Mouse (Mus musculus): ENCODE measurements around the gene Pramel1. TPM values are rescaled to one million over a fixed set of nuclear protein-coding genes. Genes with fewer than 3 reads are reported as not detected.
"Not testable (repeated sequence)": the region's sequence is repeated elsewhere in the genome, so short reads cannot be mapped to it uniquely, and the experiment has no call there.

Pramel1 gene
- not detected in 2 replicates for polyA plus RNA-seq (2014; fragmentation: Nextera tagmentation; extraction: Ambion mirVana)

DNA sequence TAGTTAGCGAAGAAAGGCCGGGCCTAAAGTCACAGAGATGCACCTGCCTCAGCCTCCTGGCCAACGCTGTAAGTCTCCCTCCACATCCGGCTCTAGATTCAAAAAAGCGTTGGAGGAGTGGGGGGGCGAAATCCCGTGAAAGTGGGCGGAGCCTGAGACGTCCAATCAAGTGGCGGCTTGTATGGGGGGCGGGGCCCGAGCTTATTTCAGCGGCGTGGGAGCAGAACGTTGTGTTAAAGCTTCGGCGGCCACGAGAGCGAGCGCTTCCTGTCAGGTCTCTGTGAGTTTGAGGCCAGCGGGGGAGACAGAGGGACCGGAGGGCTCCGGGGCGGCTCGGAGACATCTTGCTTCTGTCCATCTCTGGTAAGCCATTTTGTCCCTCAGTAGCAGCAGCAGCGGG, at the start of gene Pramel1:
Gene Pramel1 (plus strand): TSS at position 248 of the 400 bp plus-strand sequence.
- H3K9me3 ChIP-seq (ENCODE audit: low read depth, low read length), result no peaks in the 10 kb centered on the region
- no peaks in the 10 kb centered on the region for H3K4me1 ChIP-seq (ENCODE audit: insufficient read depth)
- H3K27ac ChIP-seq (ENCODE audit: low read depth), result no peak within 1 kb of the TSS
- WGBS, result 73% methylated on average over 26 of the region's 26 CpGs
- ATAC-seq (ENCODE audit: insufficient read depth), result no peak
- H3K4me2 ChIP-seq, result no peak within 1 kb of the TSS
- no peaks in the 10 kb centered on the region for H3K36me3 ChIP-seq (ENCODE audit: insufficient read depth)
- no peak within 1 kb of the TSS for H3K4me3 ChIP-seq (ENCODE audit: low read depth, low read length)
- no peak for DNase-seq
- no peak within 1 kb of the TSS for H3K9ac ChIP-seq
- no peak for TF ChIP-seq CTCF (IDR thresholded peaks at IDR 0.05; ENCODE audit: low read depth)
- no peaks in the 10 kb centered on the region for H3K27me3 ChIP-seq (ENCODE audit: insufficient read depth, low read length)

DNA sequence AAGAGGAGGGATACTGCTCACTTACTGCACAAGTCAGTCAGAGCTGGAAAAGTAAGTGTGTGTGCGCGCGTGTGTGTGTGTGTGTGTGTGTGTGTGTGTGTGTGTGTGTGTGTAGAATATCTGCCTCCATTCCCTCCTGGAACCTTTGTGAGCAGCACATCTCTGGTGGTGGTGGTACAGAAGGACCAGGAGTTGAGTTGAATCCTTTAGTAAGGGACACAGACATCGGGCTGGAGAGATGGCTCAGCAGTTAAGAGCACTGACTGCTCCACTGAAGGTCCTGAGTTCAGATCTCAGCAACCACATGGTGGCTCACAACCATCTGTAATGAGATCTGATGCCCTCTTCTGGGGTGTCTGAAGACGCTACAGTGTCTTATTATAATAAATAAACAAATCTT, 48.7 kb upstream of the Pramel1 start:
- H3K27ac ChIP-seq (ENCODE audit: low read depth); ATAC-seq (ENCODE audit: insufficient read depth); H3K36me3 ChIP-seq (ENCODE audit: insufficient read depth); H3K9ac ChIP-seq; H3K4me1 ChIP-seq (ENCODE audit: insufficient read depth); H3K4me3 ChIP-seq (ENCODE audit: low read depth, low read length); H3K9me3 ChIP-seq (ENCODE audit: low read depth, low read length); DNase-seq; H3K4me2 ChIP-seq: not testable (repeated sequence)
- peaks cover 32% of the 10 kb centered on the region for H3K27me3 ChIP-seq (ENCODE audit: insufficient read depth, low read length)
- WGBS, result 70% methylated on average over 5 of the region's 5 CpGs

DNA sequence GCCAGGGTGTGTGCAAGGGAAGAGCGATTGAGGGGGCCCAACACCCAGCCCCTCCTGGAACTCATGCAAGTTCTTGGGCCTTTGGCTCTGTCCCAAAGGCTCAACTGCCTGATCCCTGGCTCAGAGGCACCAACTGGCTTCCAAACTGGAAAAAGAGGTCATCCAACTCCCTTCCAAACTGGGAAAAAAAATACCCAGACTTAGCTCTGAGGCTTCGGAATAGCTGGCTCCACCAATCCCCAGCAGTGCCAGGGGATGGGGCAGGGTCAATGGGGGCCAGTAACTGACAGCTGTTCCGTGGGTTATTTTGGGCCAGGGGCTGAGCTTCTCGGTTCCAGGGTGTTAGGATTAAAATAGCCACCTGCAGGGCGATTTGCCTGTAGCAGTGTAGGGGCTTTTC, 45.5 kb upstream of the Pramel1 start:
- 24% methylated on average over 5 of the region's 5 CpGs for WGBS

DNA sequence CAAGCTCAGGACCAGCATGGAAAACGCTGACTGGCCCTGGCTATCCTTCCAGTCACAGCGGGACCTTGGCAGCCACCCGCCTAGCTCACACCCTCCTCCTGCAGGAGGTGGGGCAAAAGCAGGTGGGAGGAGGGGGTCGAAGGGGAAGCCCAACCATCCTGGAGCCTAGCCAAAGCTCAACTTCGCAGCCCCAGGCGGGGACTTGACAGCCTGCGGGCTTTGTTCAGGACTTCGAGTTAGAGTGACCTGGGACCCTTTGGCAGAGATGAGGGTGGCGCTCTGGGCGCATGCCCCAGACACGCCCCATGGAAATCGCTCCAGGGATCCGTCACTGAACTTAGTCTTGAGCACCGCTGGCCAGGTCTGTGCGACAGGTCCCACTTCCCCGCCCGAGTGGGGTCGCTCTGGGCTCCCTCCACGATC, 44.7 kb upstream of the Pramel1 start, which contains the start of gene Lrrc38:
Gene Lrrc38 (plus strand): TSS at position 274 of the 423 bp plus-strand sequence.
- H3K4me1 ChIP-seq (ENCODE audit: insufficient read depth), result no peaks in the 10 kb centered on the region
- H3K9ac ChIP-seq, result peak within 1 kb of the TSS; percentile 16; the same call in 1 of the 2 replicates
- TF ChIP-seq CTCF (IDR thresholded peaks at IDR 0.05; ENCODE audit: low read depth), result no peak
- no peaks in the 10 kb centered on the region for H3K9me3 ChIP-seq (ENCODE audit: low read depth, low read length)
- no peak within 1 kb of the TSS for H3K27ac ChIP-seq (ENCODE audit: low read depth)
- peaks cover 48% of the 10 kb centered on the region for H3K27me3 ChIP-seq (ENCODE audit: insufficient read depth, low read length)
- no peaks in the 10 kb centered on the region for H3K36me3 ChIP-seq (ENCODE audit: insufficient read depth)
- peak; percentile 63 for ATAC-seq (ENCODE audit: insufficient read depth)
- 0% methylated on average over 19 of the region's 19 CpGs for WGBS
- DNase-seq, result peak; percentile 53
- peak within 1 kb of the TSS; percentile 75 for H3K4me2 ChIP-seq
- H3K4me3 ChIP-seq (ENCODE audit: low read depth, low read length), result peak within 1 kb of the TSS; percentile 41

More for the DNA sequence above, 45.5 kb upstream of the Pramel1 start:
- Histone ChIP-seq H3K4me3 (ENCODE audit: low read depth, low read length) (no peak overlapping the region), H3K9me3 (ENCODE audit: low read depth, low read length) (no peaks in the 10 kb centered on the region), H3K36me3 (ENCODE audit: insufficient read depth) (no peaks in the 10 kb centered on the region), H3K27ac (ENCODE audit: low read depth) (no peak overlapping the region), H3K27me3 (ENCODE audit: insufficient read depth, low read length) (peaks cover 48% of the 10 kb centered on the region), H3K4me2 (no peak overlapping the region), H3K9ac (no peak overlapping the region), H3K4me1 (ENCODE audit: insufficient read depth) (no peaks in the 10 kb centered on the region)
- no peak for DNase-seq
- no peak for ATAC-seq (ENCODE audit: insufficient read depth)
- no peak for TF ChIP-seq CTCF (IDR thresholded peaks at IDR 0.05; ENCODE audit: low read depth)

DNA sequence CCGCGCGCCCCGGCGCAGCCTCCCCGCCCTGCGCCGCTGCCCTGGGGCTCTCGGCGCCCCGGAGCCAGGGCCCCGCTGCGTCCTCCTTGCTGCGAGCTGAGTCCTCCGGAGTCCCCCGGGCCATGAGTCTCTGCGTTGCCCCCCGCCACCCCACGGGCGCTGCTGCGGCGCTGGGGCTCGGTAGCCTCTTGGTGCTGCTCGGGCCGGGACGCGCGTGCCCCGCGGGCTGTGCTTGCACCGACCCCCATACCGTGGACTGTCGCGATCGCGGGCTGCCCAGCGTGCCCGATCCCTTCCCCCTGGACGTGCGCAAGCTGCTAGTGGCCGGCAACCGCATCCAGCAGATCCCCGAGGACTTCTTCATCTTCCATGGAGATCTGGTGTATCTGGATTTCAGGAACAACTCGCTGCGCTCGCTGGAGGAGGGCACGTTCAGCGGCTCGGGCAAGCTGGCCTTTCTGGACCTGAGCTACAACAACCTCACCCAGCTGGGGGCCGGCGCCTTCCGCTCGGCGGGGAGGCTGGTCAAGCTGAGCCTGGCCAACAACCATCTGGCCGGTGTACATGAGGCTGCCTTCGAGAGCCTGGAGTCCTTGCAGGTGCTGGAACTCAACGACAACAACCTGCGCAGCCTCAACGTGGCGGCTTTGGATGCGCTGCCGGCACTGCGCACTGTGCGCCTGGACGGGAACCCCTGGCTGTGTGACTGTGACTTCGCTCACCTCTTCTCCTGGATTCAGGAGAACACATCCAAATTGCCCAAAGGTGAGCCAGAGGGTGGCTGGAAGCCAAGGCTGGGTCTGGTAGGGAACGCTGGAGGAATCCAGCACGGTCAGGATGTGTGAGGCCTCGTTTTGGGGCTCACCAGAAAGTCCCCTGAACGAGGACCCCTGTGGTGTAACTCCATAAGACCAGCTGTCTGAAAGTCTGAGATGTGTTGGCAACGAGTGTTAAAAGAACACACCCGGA, 43.9 kb upstream of the Pramel1 start:
- H3K9ac ChIP-seq, result peak overlapping the region; percentile 16; the same call in 1 of the 2 replicates
- no peaks in the 10 kb centered on the region for H3K4me1 ChIP-seq (ENCODE audit: insufficient read depth)
- WGBS, result 3% methylated on average over 72 of the region's 72 CpGs
- no peaks in the 10 kb centered on the region for H3K9me3 ChIP-seq (ENCODE audit: low read depth, low read length)
- peak overlapping the region; percentile 41 for H3K4me3 ChIP-seq (ENCODE audit: low read depth, low read length)
- no peaks in the 10 kb centered on the region for H3K36me3 ChIP-seq (ENCODE audit: insufficient read depth)
- DNase-seq (no peak), ATAC-seq (ENCODE audit: insufficient read depth) (peak; percentile 31; the same call in 1 of the 2 replicates)
- H3K27me3 ChIP-seq (ENCODE audit: insufficient read depth, low read length), result peaks cover 48% of the 10 kb centered on the region
- no peak for TF ChIP-seq CTCF (IDR thresholded peaks at IDR 0.05; ENCODE audit: low read depth)
- H3K27ac ChIP-seq (ENCODE audit: low read depth), result no peak overlapping the region
- H3K4me2 ChIP-seq, result peak overlapping the region; percentile 75

DNA sequence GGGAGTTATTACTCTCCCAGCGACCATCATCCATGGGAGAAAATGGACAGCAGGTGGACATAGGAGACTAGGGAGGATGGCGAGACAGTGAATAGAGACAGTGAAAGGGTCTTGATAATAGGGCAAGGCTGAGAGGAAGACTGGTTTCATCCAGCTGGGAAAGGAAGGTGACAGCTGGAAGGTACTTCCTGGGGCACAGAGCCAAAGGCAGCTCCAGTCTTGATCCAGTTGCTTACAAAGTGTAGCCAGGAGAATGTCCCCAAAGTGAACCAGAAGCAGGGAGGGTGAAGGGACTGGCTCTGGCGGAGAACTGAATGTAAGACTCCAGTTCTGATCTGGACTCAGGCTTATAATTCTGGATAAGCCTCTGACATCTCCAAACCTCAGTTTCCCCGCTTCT, 41.9 kb upstream of the Pramel1 start:
- no peak overlapping the region for H3K4me3 ChIP-seq (ENCODE audit: low read depth, low read length)
- no peaks in the 10 kb centered on the region for H3K9me3 ChIP-seq (ENCODE audit: low read depth, low read length)
- TF ChIP-seq CTCF (IDR thresholded peaks at IDR 0.05; ENCODE audit: low read depth), result no peak
- H3K4me2 ChIP-seq, result no peak overlapping the region
- no peak overlapping the region for H3K27ac ChIP-seq (ENCODE audit: low read depth)
- DNase-seq, result no peak
- no peaks in the 10 kb centered on the region for H3K4me1 ChIP-seq (ENCODE audit: insufficient read depth)
- H3K27me3 ChIP-seq (ENCODE audit: insufficient read depth, low read length), result peaks cover 45% of the 10 kb centered on the region
- WGBS, result 74% methylated on average over 4 of the region's 4 CpGs
- H3K9ac ChIP-seq, result no peak overlapping the region
- no peaks in the 10 kb centered on the region for H3K36me3 ChIP-seq (ENCODE audit: insufficient read depth)
- ATAC-seq (ENCODE audit: insufficient read depth), result no peak

DNA sequence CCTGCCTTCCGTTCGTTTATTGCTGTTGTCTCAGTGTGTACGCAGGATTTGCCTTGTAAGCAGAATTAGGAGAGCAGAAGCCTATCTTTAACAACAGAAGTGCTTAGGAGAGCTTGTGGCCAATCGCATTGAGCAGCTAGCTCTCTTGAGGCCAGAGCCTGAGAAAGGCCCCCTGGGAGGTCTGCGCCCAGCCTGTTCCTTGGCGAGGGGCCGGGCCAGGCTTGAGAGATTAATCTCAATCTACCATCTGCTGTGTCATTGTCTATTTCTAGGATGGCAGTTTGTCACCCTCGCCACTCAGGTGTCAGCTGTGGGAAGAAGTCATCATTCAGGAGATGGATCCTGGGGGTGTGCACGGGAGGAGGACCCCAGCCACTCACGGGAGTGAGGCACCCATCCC, 32.7 kb upstream of the Pramel1 start:
- H3K9ac ChIP-seq, result no peak overlapping the region
- no peak overlapping the region for H3K4me2 ChIP-seq
- ATAC-seq (ENCODE audit: insufficient read depth) (no peak), DNase-seq (no peak)
- no peak overlapping the region for H3K27ac ChIP-seq (ENCODE audit: low read depth)
- no peak for TF ChIP-seq CTCF (IDR thresholded peaks at IDR 0.05; ENCODE audit: low read depth)
- 64% methylated on average over 10 of the region's 10 CpGs for WGBS
- no peaks in the 10 kb centered on the region for H3K36me3 ChIP-seq (ENCODE audit: insufficient read depth)
- H3K4me3 ChIP-seq (ENCODE audit: low read depth, low read length), result no peak overlapping the region
- no peaks in the 10 kb centered on the region for H3K27me3 ChIP-seq (ENCODE audit: insufficient read depth, low read length)
- no peaks in the 10 kb centered on the region for H3K9me3 ChIP-seq (ENCODE audit: low read depth, low read length)
- H3K4me1 ChIP-seq (ENCODE audit: insufficient read depth), result no peaks in the 10 kb centered on the region

Measured in lung, embryonic 14.5 days (tissue).